Mouse (Mus musculus) limb, embryonic 13.5 days (tissue): Measurements from ENCODE around the gene Itfg2. TPM values are rescaled to one million over a fixed set of nuclear protein-coding genes. Genes with fewer than 3 reads are reported as not detected.

Source experiments
- ATAC-seq: fragments of 200-750 bp; cut with Nextera tagmentation; 2 replicates; pipeline ENCODE4 v1.8.0; 2017; ENCODE audit warnings: low read depth, moderate number of reproducible peaks, moderate TSS enrichment; ENCODE audit not compliant: low FRiP score
- H3K27ac ChIP-seq: fragments of 300-500 bp; sonication (generic); 2 replicates; pipeline ENCODE4 v1.5.1; 2015; ENCODE audit warnings: inconsistent platforms, mild to moderate bottlenecking, moderate library complexity
- H3K27me3 ChIP-seq: fragments of 300-500 bp; sonication (generic); 2 replicates; pipeline ENCODE4 v1.6.1; 2015; ENCODE audit warnings: mild to moderate bottlenecking, inconsistent platforms
- H3K36me3 ChIP-seq: fragments of 300-500 bp; sonication (generic); 2 replicates; pipeline ENCODE4 v1.6.1; 2015; ENCODE audit warnings: inconsistent platforms, mild to moderate bottlenecking, moderate library complexity
- H3K4me1 ChIP-seq: fragments of 300-500 bp; sonication (generic); 2 replicates; pipeline ENCODE4 v1.6.1; 2015; ENCODE audit warnings: inconsistent platforms
- H3K4me2 ChIP-seq: fragments of 300-500 bp; sonication (generic); replicated peaks from 2 replicates; pipeline ENCODE4 v1.6.1; 2015; ENCODE audit warnings: inconsistent platforms, mild to moderate bottlenecking, moderate library complexity
- H3K4me3 ChIP-seq: fragments of 300-500 bp; sonication (generic); 2 replicates; pipeline ENCODE4 v1.5.1; 2015; ENCODE audit warnings: moderate library complexity, mild to moderate bottlenecking, inconsistent platforms
- H3K9ac ChIP-seq: fragments of 300-500 bp; sonication (generic); 2 replicates; pipeline ENCODE4 v1.6.1; 2015; ENCODE audit warnings: mild to moderate bottlenecking, inconsistent platforms
- H3K9me3 ChIP-seq: fragments of 300-500 bp; sonication (generic); 2 replicates; pipeline ENCODE4 v1.6.1; 2016; ENCODE audit warnings: inconsistent platforms
- WGBS: fragments of 180-500 bp; shearing (Covaris S2); methylation state at CpG from one replicate; pipeline ENCODE4 v1.1.7; 2015; 5-methylcytosine and 5-hydroxymethylcytosine counted together
- polyA plus RNA-seq: library from polyadenylated mRNA; unstranded; fragments of >200 nt; fragmentation: Nextera tagmentation; extraction: Ambion mirVana; gene quantifications from 2 replicates; pipeline ENCODE4 v1.2.1, GENCODE M21; 2015

Gene Itfg2
- polyA plus RNA-seq = 41.1 and 41.3 TPM in 2 replicates

DNA sequence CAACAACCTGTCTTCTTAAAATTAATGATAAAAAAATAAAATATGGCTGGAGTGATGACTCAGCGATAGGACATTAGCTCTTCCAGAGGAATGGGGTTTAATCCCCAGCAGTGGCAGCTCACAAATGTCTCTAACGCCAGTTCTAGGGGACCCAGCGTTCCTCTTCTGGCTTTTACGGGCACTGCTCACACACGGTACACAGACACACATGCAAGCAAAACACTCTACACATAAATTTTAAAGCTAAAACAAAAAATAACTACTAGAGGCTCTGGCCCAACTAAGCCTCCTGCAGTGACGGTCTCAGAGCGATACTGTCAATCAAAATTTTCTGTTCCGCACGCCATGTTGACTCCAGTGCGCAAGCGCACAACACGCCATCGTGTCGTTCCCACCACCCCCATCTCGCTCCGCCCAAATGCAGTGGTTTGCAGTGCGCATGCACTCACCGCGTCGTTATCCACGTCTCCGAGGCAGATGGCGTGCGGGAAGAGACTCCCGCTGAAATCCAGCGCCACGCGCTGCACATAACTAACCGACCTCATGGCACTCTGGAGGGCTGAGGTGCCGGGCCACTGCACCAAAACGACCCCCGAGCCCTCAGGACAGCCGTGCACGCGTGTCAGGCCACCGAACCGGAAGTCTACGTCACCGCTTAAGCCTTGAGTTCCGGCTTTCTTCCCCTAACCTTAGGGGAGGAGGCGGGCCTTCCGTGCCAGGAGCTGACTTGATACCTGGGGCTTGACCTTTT lies at the start of gene Itfg2:
Gene Itfg2, minus strand, starts transcription at position 663 of the 751 bp plus-strand sequence.
- Histone ChIP-seq H3K9me3 (no peaks in the 10 kb centered on the region), H3K27me3 (no peaks in the 10 kb centered on the region), H3K9ac (peak within 1 kb of the TSS; percentile 74), H3K4me3 (peak within 1 kb of the TSS; percentile 66), H3K27ac (peak within 1 kb of the TSS; percentile 94), H3K36me3 (peaks cover 24% of the 10 kb centered on the region), H3K4me2 (peak within 1 kb of the TSS; percentile 73), H3K4me1 (0 out of 2 replicates have a peak, but pooled peaks cover 3% of the 10 kb centered on the region)
- peak; percentile 94 for ATAC-seq
- WGBS = under 1% methylated on average over 42 of the region's 42 CpGs

DNA sequence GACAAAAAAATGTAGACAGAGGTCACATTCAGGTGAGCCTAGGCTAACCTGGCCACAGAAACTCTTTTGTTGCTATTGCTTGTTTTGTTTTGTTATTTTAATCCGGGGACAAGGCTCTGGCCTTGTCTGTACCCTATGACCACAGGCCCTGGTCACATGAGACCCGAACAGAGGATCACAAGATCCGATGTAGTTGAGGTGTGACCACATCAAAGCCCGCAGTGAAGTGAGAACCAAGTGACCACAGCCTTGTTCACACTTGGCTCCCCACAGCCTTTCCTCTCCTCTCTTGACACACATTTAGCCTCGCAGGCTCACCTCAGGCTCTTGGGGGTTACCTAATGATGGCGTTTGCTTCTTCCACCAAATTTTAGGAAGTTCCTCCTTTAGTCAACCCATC lies 49.4 kb upstream of the Itfg2 start:
- Histone ChIP-seq H3K27me3 (no peaks in the 10 kb centered on the region), H3K27ac (no peak overlapping the region), H3K9me3 (no peaks in the 10 kb centered on the region), H3K4me1 (0 out of 2 replicates have a peak, but pooled peaks cover 3% of the 10 kb centered on the region), H3K9ac (no peak overlapping the region), H3K36me3 (no peaks in the 10 kb centered on the region), H3K4me3 (no peak overlapping the region), H3K4me2 (no peak overlapping the region)
- 82% methylated on average over 6 of the region's 6 CpGs for WGBS
- ATAC-seq = no peak

DNA sequence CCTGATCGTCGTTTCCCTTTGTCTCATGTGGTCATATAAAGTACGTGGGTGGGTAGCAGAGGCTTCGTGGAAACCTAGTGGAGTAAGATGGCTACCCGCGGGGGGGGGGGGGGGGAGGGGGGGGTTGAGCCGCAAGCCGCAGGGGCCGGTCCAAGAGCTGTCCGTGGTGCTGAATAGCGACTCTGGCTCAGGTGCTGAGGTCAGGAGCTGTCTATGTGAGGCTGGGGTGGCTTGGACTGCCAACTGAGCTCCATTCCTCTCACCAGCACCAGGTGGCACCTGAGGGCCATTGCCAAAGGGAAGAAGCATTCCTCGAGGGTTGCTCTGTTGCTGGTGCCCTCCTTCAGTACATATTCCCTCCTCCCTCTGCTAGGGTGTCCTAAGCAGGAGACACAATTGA lies 44.7 kb upstream of the Itfg2 start:
- no peaks in the 10 kb centered on the region for H3K27me3 ChIP-seq
- H3K36me3 ChIP-seq = no peaks in the 10 kb centered on the region
- peak; percentile 44; the same call in 1 of the 2 replicates for ATAC-seq
- 0 out of 2 replicates have a peak, but pooled peaks cover 3% of the 10 kb centered on the region for H3K4me1 ChIP-seq
- no peak overlapping the region for H3K27ac ChIP-seq
- H3K9me3 ChIP-seq = no peaks in the 10 kb centered on the region
- peak overlapping the region; percentile 35 for H3K4me2 ChIP-seq
- no peak overlapping the region for H3K4me3 ChIP-seq
- 4% methylated on average over 12 of the region's 12 CpGs for WGBS
- H3K9ac ChIP-seq = no peak overlapping the region

DNA sequence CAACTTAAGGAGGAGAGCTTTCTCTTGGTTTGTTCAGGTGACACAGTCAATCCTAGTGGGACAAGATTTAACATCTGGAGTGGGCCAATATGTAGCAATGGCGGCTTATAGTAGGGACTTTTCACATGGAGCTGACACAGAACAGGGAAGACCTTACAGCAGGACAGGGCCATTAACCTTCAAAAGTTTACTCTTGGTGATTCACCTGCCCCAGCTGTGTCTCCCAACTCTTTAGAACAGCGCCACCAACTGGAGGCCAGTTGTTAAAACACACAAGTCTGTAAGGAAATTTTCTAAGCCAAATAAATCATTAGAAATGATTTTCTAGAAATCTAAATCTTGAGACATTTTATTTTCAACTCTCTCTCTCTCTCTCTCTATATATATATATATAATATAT lies 42.6 kb upstream of the Itfg2 start:
- Histone ChIP-seq H3K4me1 (0 out of 2 replicates have a peak, but pooled peaks cover 3% of the 10 kb centered on the region), H3K9ac (no peak overlapping the region), H3K4me3 (no peak overlapping the region), H3K9me3 (no peaks in the 10 kb centered on the region), H3K36me3 (no peaks in the 10 kb centered on the region), H3K27ac (no peak overlapping the region), H3K4me2 (no peak overlapping the region), H3K27me3 (no peaks in the 10 kb centered on the region)
- WGBS = 45% methylated on average over 2 of the region's 2 CpGs
- ATAC-seq = no peak

DNA sequence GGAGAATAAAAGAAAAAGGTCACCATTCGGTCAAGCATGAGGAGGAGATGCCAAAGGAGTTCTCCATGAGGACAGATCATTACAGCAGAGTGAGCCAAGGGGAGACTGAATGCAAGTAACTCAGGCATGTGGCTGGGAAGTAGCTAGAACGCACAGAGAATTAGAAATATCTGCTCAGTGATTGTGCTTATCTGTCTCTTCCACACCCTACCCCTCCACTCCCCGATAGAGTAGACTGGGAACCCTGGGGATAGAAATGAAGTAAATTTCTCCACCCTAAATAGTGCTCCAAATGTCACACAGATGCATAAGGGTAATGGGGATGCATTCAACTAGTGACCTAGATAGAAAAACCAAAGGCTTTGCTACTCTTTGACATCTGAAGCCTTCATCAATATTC lies 41.8 kb upstream of the Itfg2 start:
- no peak overlapping the region for H3K4me2 ChIP-seq
- no peak overlapping the region for H3K4me3 ChIP-seq
- 88% methylated on average over 3 of the region's 3 CpGs for WGBS
- H3K9ac ChIP-seq = no peak overlapping the region
- no peaks in the 10 kb centered on the region for H3K36me3 ChIP-seq
- ATAC-seq = no peak
- H3K9me3 ChIP-seq = no peaks in the 10 kb centered on the region
- no peak overlapping the region for H3K27ac ChIP-seq
- 0 out of 2 replicates have a peak, but pooled peaks cover 3% of the 10 kb centered on the region for H3K4me1 ChIP-seq
- no peaks in the 10 kb centered on the region for H3K27me3 ChIP-seq

DNA sequence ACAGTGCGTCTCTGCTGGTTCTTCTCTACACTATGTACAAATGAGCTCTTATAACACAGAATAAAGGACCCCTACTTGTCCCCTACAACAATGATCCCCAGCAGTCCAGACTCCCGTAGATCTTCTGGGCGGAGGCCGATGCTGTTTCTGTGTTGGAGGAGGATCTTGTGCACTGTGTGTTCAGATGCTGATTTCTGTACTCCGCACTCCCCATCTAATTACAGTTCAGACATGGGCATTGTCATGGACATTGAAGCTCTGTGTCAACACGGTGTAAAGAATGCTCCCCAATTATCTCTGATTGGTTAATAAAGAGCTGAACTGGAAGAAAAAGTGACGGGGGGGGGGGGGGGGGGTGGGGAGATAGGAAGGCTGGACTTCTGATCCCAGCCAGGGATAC lies 41.3 kb upstream of the Itfg2 start:
- H3K27ac ChIP-seq = no peak overlapping the region
- ATAC-seq = no peak
- no peak overlapping the region for H3K4me3 ChIP-seq
- H3K4me2 ChIP-seq = no peak overlapping the region
- H3K9ac ChIP-seq = no peak overlapping the region
- H3K36me3 ChIP-seq = no peaks in the 10 kb centered on the region
- no peaks in the 10 kb centered on the region for H3K27me3 ChIP-seq
- WGBS = 62% methylated on average over 7 of the region's 7 CpGs
- H3K9me3 ChIP-seq = no peaks in the 10 kb centered on the region
- H3K4me1 ChIP-seq = 0 out of 2 replicates have a peak, but pooled peaks cover 3% of the 10 kb centered on the region

DNA sequence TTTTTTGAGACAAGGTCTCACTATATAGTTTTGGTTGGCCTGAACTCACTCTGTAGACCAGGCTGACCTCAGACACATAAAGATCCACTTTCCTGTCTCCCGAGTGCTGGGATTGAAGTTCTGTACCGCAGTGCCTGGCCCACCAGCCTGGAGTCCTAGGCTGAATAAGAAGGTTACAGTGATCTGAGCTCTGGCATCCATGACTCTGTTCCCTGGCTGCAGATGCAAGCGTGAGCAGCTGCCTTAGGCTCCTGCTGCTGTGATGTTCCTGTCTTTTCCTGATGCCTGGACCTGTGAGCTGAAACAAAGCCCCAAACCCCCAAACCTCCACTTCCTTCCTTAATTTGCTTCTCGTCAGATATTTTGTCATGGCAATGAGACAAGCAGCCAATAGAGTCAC lies 40.3 kb upstream of the Itfg2 start:
- H3K9me3 ChIP-seq = no peaks in the 10 kb centered on the region
- 0 out of 2 replicates have a peak, but pooled peaks cover 3% of the 10 kb centered on the region for H3K4me1 ChIP-seq
- H3K9ac ChIP-seq = no peak overlapping the region
- 75% methylated on average over 4 of the region's 4 CpGs for WGBS
- H3K4me2 ChIP-seq = no peak overlapping the region
- no peak overlapping the region for H3K4me3 ChIP-seq
- no peak overlapping the region for H3K27ac ChIP-seq
- no peaks in the 10 kb centered on the region for H3K27me3 ChIP-seq
- no peak for ATAC-seq
- H3K36me3 ChIP-seq = no peaks in the 10 kb centered on the region

DNA sequence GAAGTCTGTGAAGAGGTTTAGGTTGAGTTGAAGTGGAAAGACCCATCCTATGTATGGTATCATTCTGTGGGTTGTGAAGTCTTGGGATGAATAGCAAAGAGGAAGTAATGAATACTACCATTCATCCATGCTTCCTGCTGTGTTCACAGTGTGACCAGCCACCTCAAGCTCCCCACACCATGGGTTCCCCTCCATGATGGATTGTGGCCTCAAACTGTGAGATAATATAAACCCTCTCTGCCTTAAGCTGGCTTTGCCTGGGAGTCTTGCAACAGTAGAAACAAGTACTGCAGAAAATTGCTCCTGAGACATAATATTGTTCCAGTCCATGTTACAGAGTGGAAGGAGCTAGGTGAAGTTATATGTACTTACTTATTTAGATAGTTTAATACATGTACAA lies 36.9 kb upstream of the Itfg2 start:
- H3K4me3 ChIP-seq = no peak overlapping the region
- no peaks in the 10 kb centered on the region for H3K36me3 ChIP-seq
- ATAC-seq = no peak
- H3K27ac ChIP-seq = no peak overlapping the region
- H3K27me3 ChIP-seq = no peaks in the 10 kb centered on the region
- no peak overlapping the region for H3K4me2 ChIP-seq
- no peaks in the 10 kb centered on the region for H3K4me1 ChIP-seq
- H3K9me3 ChIP-seq = 0 out of 2 replicates have a peak, but pooled peaks cover 6% of the 10 kb centered on the region
- no peak overlapping the region for H3K9ac ChIP-seq

DNA sequence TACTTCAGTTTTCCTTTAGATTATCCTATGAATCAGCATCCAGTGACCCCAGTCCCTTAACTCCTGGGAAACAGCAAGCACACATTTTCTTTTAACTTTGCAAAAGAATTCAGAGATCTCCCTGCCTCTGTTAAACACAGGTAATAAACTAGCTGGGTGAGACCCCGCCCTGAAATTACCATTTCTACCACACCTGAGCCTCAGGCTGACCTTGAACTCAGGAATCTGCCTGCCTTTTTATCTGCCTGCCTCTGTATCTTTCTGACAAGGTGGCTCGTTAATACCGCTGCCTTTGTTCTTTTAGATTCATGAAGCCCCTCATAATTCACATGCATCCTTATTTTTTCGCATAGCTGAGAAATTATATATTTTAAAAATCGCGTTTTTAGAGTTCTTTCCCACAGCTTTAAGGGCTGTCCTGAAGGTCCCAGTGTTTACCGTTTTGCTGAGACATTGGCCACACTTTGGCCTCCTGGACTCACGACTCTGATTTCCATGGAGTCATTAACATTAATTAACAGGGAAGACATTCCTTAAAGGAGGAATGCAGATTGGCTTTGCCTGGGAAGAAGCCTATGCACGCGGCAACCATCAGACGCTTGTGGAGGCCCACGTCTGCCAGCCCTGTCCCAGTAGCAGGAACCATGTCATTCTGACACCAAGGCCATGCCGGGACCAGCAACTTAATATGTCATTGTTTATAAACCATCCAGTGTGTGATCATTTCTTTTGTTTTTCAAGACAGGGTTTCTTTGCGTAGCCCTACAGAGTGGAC lies 36.2 kb upstream of the Itfg2 start:
- no peak for ATAC-seq
- WGBS = 80% methylated on average over 14 of the region's 14 CpGs
- H3K9me3 ChIP-seq = 0 out of 2 replicates have a peak, but pooled peaks cover 6% of the 10 kb centered on the region
- no peak overlapping the region for H3K9ac ChIP-seq
- no peak overlapping the region for H3K4me2 ChIP-seq
- no peak overlapping the region for H3K27ac ChIP-seq
- H3K27me3 ChIP-seq = no peaks in the 10 kb centered on the region
- no peak overlapping the region for H3K4me3 ChIP-seq
- H3K4me1 ChIP-seq = no peaks in the 10 kb centered on the region
- no peaks in the 10 kb centered on the region for H3K36me3 ChIP-seq

DNA sequence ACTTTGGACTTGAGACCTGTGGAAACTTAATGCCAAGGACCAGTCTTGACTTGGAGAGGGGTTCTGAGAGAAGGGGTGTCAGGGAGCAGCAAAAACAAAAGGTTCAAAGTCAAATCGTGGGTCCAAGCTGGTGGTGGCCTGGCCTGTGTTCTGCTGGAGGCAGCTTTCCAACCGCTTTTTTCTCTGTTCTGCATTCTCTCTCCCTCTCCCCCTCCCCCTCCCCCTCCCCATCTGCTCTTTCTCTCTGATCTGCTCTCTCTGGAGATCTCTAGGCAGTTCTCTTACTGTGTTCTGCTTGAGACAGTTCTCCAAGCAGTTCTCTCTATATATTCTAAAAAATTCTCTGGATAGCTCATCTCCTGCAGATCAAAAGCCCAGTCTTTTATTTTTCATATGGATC lies 35.6 kb upstream of the Itfg2 start:
- Histone ChIP-seq H3K9me3 (0 out of 2 replicates have a peak, but pooled peaks cover 6% of the 10 kb centered on the region), H3K4me3 (no peak overlapping the region), H3K27ac (no peak overlapping the region), H3K36me3 (no peaks in the 10 kb centered on the region), H3K27me3 (no peaks in the 10 kb centered on the region), H3K4me2 (no peak overlapping the region), H3K4me1 (no peaks in the 10 kb centered on the region), H3K9ac (no peak overlapping the region)
- 21% methylated on average over 2 of the region's 2 CpGs for WGBS
- no peak for ATAC-seq

DNA sequence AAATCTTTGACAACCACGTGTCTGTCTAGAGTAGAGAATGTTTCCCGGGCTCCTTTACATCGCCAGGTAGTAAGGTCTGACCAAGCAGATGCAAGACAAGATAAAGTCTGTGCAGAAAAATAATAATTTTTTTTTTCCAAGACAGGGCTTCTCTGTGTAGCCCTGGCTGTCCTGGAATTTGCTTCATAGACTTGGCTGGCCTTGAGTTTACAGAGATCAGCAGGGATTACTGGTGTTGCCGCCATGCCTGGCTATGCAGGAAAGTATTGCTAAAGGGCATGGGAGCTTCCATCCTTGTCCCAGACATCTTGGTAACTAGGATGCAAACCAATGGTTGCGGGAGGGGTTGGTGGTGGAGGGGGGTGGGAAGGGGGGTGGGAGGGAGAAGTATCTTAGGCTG lies 32.5 kb upstream of the Itfg2 start:
- ATAC-seq = no peak
- Histone ChIP-seq H3K27me3 (no peaks in the 10 kb centered on the region), H3K9ac (no peak overlapping the region), H3K4me2 (no peak overlapping the region), H3K9me3 (0 out of 2 replicates have a peak, but pooled peaks cover 6% of the 10 kb centered on the region), H3K4me3 (no peak overlapping the region), H3K4me1 (peaks cover 3% of the 10 kb centered on the region; the same call in 1 of the 2 replicates), H3K27ac (no peak overlapping the region), H3K36me3 (no peaks in the 10 kb centered on the region)
- 89% methylated on average over 5 of the region's 5 CpGs for WGBS
